Mouse (Mus musculus): ENCODE measurements at regions not wholly inside any gene's neighbourhood (a gene's known extent, or its start where the extent isn't known, plus 50 kb on each side); places are given as distances from the start of the nearest gene placed in this dataset.
"Not testable (repeated sequence)": the region's sequence is repeated elsewhere in the genome, so short reads cannot be mapped to it uniquely, and the experiment has no call there.

GRCm38 (mm10) chr1:42539541-42540520 lies 155.7 kb upstream of the Pou3f3 start:
- no peak for DNase-seq (ENCODE audit: low read depth, low spot score)

- no peak for DNase-seq (ENCODE audit: low read depth, low spot score)
Observed at GRCm38 (mm10) chr1:42541991-42542390, 153.6 kb upstream of the Pou3f3 start.

- no peak for DNase-seq (ENCODE audit: low read depth, low spot score)
Observed at GRCm38 (mm10) chr1:42542846-42543549, 152.6 kb upstream of the Pou3f3 start.

DNA sequence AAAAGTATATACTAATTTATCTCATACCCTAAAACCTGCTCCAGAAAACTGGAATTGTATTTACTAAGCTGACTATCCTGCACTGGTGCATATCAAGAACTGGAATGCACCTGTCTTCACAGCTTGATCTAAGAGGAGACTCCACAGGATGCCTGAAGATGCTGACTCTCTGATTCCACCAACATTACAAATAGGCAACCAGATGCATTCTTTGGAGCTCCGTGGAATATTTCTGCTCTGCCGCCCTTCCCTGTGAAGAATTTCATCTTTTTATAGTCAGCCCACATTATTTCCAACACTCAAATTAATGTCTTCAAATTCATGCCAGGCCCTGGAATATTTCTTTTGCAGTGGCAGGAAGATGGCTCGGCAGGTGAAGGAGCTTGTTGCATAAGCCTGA lies 148.7 kb upstream of the Pou3f3 start:
- no peak for DNase-seq (ENCODE audit: low read depth, low spot score)

GRCm38 (mm10) chr1:42557301-42557700 lies 138.3 kb upstream of the Pou3f3 start:
- no peak for DNase-seq (ENCODE audit: low read depth, low spot score)

- DNase-seq (ENCODE audit: low read depth, low spot score) = no peak
Observed at GRCm38 (mm10) chr1:42567640-42568039, 127.9 kb upstream of the Pou3f3 start.

- no peak for DNase-seq (ENCODE audit: low read depth, low spot score)
Observed at GRCm38 (mm10) chr1:42585191-42585590, 110.4 kb upstream of the Pou3f3 start.

- no peak for DNase-seq (ENCODE audit: low read depth, low spot score)
Observed at GRCm38 (mm10) chr1:42588499-42588898, 107.1 kb upstream of the Pou3f3 start.

GRCm38 (mm10) chr1:42589442-42589841 lies 106.1 kb upstream of the Pou3f3 start:
- DNase-seq (ENCODE audit: low read depth, low spot score) = no peak

GRCm38 (mm10) chr1:42591855-42592254 lies 103.7 kb upstream of the Pou3f3 start:
- no peak for DNase-seq (ENCODE audit: low read depth, low spot score)

- DNase-seq (ENCODE audit: low read depth, low spot score) = no peak
Observed at GRCm38 (mm10) chr1:42597065-42597464, 98.5 kb upstream of the Pou3f3 start.

DNA sequence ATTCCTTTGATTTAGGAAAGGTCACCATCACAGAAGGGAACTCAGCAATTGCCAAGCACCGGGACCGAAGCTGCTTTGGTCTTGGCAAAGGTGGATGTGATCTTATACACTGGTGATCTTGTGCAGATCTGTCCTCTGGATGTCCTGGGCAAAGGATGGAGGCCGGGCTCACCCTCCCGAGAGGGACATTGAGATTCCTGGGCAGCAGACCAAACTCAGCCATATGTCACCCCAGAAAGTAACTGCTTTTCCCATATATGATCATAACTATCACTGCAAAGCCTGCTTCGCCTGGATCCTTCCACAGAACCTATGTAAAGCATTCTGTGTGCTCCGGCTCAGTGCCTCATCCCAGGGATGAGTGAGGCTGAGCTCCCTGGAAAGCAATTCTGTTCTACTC lies 96.3 kb upstream of the Pou3f3 start:
- no peak for DNase-seq (ENCODE audit: low read depth, low spot score)

GRCm38 (mm10) chr1:42606251-42606650 lies 89.3 kb upstream of the Pou3f3 start:
- no peak for DNase-seq (ENCODE audit: low read depth, low spot score)

- DNase-seq (ENCODE audit: low read depth, low spot score) = not testable (repeated sequence)
Observed at GRCm38 (mm10) chr1:42607466-42608043, 88.0 kb upstream of the Pou3f3 start.

DNA sequence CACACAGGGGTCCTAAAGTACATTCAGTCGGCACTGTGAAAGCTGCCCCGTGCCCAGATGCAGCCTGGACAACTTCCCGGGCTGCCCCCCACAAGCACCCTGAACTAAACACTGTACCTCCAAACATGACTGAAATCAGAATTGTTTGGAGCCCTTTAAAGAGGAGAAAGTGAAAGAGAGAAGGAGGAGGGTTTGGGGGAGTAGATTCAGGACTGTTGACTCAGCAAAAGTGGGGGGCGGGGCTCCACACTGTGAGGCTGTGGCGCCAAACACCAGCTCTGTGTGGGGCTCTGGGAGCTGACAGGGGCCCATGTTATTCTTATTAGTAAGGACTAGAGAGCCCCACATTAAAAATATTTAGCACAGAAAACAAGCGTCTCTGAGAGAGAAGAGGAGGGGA lies 71.8 kb upstream of the Pou3f3 start:
- DNase-seq (ENCODE audit: low read depth, low spot score) = no peak

DNA sequence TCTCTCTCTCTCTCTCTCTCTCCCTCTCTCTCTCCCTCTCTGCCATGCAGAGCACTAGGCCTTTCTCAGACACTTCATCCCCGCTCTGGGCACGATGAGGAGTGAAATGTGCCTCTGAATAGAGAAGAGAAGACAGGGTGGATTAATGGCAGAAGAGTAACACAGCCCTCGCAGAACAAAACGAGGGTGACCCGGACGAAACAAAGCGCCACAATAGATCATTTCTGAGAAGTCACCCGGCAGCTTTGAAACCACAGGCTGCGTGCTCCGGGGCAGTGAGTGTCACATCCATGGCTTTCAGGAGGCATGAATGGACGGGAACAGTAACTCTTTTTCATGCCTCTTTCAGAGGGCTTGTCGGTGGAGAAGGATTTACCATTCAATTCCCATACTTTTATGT lies 66.8 kb upstream of the Pou3f3 start:
- no peak for DNase-seq (ENCODE audit: low read depth, low spot score)

DNA sequence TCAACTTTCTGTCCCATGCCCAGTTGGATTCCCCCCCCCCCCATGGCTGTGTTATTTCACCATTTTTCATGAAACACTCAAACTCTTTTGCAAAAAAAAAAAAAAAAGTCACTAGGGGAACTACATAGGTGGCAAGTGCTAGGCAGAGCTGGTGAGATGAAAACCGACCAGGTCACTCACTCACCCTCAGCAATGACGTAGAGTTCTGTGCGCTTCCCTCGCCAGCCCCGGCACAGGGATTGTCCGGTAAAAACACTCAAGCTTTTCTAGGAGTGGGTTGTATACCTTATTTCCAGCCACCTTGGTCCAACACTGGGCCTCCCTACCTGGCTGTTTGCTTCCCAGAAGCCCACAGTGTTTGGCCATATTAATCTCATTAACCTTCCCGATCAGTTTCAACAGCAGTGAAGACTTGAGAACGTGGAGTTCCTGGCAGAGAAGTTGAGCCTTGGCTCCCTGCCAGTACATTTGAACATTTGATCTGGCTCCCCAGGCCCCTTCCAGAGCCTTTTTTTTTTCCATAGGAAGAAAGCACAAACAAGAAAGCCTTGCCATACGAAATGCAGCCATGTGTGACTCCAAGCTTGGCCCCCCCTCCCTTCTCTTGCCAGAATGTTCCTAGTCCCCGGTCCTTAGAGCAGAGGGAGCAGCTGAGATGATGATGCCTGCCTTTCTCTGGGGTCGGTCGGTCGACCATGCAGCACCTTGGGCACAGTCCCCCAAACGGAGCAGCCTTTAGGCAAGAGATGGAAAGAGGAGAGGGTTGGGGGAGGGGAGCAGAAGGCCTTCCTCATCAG lies 65.9 kb upstream of the Pou3f3 start:
- no peak for DNase-seq (ENCODE audit: low read depth, low spot score)

DNA sequence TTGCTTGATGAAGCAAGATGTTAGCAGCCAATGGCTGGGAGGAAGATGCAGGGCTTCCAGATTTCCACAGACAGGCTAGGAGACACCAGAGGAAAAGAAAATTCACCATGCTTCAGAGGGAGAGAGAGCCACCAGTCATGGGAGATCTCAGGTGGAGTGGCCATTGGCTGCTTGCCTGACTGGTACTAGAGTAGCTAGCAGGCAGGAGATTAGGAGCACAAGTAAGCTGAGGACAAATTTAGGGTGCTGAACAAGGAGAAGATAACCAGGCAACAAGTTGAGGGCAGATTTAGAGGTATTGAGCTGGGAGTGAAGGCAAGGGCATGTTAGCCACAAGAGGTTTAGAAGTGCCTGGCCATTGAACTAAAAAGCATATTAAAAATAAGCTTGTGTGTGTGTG lies 63.3 kb upstream of the Pou3f3 start:
- no peak for DNase-seq (ENCODE audit: low read depth, low spot score)

- no peak for DNase-seq (ENCODE audit: low read depth, low spot score)
Observed at GRCm38 (mm10) chr1:42636558-42636957, 59.0 kb upstream of the Pou3f3 start.

Measured in WW6 (cell line).